Mouse (Mus musculus) liver, adult 2 months (tissue): ENCODE measurements around the gene Pou5f1.

Source experiments
- CTCF ChIP-seq: fragments of 200-500 bp; IDR thresholded peaks from 2 replicates; pipeline ENCODE4 v1.5.1; 2011; ENCODE audit warnings: low read depth, low read length, control low read depth
- POLR2A ChIP-seq: fragments of 200-500 bp; IDR thresholded peaks from 2 replicates; pipeline ENCODE4 v1.6.1; 2011; ENCODE audit warnings: low read length, control low read depth; ENCODE audit not compliant: insufficient read depth; ENCODE audit errors: extremely low read depth

- TF ChIP-seq POLR2A = no peak
- TF ChIP-seq CTCF = no peak
These were observed at the start of gene Pou5f1 for GRCm38 (mm10) chr17:35505776-35506175.
